Mouse (Mus musculus) embryonic fibroblast, embryonic 13.5 days (primary cell): ENCODE measurements around the gene Nln.

ENCODE experiments used
- CTCF ChIP-seq: IDR thresholded peaks from 2 replicates; pipeline ENCODE4 v1.5.1; 2011; ENCODE audit warnings: mild to moderate bottlenecking, control low read depth, low read length, moderate library complexity, borderline replicate concordance; ENCODE audit not compliant: insufficient read depth
- POLR2A ChIP-seq: IDR thresholded peaks from 2 replicates; pipeline ENCODE4 v1.6.1; 2011; ENCODE audit warnings: low read depth, mild to moderate bottlenecking, control low read depth, low read length, moderate library complexity

- TF ChIP-seq POLR2A (no peak), CTCF (no peak)
These were observed 45.7 kb upstream of the Nln start for GRCm38 (mm10) chr13:104155106-104155505.
